Mouse (Mus musculus) right cerebral cortex, postnatal 36 days (tissue): ENCODE measurements around the gene Hspa8.
"Not testable (repeated sequence)": the region's sequence is repeated elsewhere in the genome, so short reads cannot be mapped to it uniquely, and the experiment has no call there.

Experiments
- DNase-seq, 2 experiments: peaks; one replicate each; pipeline ENCODE4 v3.0.0; 2022; ENCODE audit warnings: low spot score in 2 of 2, mixed read lengths in 1 of 2

Hspa8 gene

GRCm38 (mm10) chr9:40784374-40784967, 16.3 kb upstream of the Hspa8 start:
- DNase-seq, result no peak

GRCm38 (mm10) chr9:40785452-40785851, 15.3 kb upstream of the Hspa8 start:
- no peak for DNase-seq

GRCm38 (mm10) chr9:40786820-40787219, 14.0 kb upstream of the Hspa8 start:
- not testable (repeated sequence) for DNase-seq

GRCm38 (mm10) chr9:40791864-40792633, 8.7 kb upstream of the Hspa8 start:
- no peak for DNase-seq

- no peak for DNase-seq
Measured at GRCm38 (mm10) chr9:40793581-40793980, 7.2 kb upstream of the Hspa8 start.

- DNase-seq, result no peak
Measured at GRCm38 (mm10) chr9:40794251-40794650, 6.5 kb upstream of the Hspa8 start.

- no peak for DNase-seq
Measured at GRCm38 (mm10) chr9:40794926-40795325, 5.9 kb upstream of the Hspa8 start.

GRCm38 (mm10) chr9:40795562-40795961, 5.2 kb upstream of the Hspa8 start:
- no peak for DNase-seq

- DNase-seq, result no peak
Measured at GRCm38 (mm10) chr9:40796054-40796453, 4.7 kb upstream of the Hspa8 start.

- no peak for DNase-seq
Measured at GRCm38 (mm10) chr9:40798247-40798960, 2.4 kb upstream of the Hspa8 start.

- no peak for DNase-seq
Measured at GRCm38 (mm10) chr9:40799112-40799511, 1.7 kb upstream of the Hspa8 start.

GRCm38 (mm10) chr9:40799837-40800501, 815 bp upstream of the Hspa8 start:
- peak; percentile 62 to 64 for DNase-seq

GRCm38 (mm10) chr9:40801614-40802532, 1.1 kb downstream of the Hspa8 start:
- not testable (repeated sequence) for DNase-seq

GRCm38 (mm10) chr9:40802533-40802875, 1.7 kb downstream of the Hspa8 start:
- not testable (repeated sequence) for DNase-seq

- not testable (repeated sequence) for DNase-seq
Measured at GRCm38 (mm10) chr9:40804576-40804975, 3.8 kb downstream of the Hspa8 start.

GRCm38 (mm10) chr9:40805263-40805662, 4.5 kb downstream of the Hspa8 start:
- DNase-seq, result peak; percentile 61 to 65

- no peak for DNase-seq
Measured at GRCm38 (mm10) chr9:40806440-40807288, 5.9 kb downstream of the Hspa8 start.

- DNase-seq, result no peak
Measured at GRCm38 (mm10) chr9:40807289-40807920, 6.6 kb downstream of the Hspa8 start.

- no peak for DNase-seq
Measured at GRCm38 (mm10) chr9:40808061-40808906, 7.5 kb downstream of the Hspa8 start.
